Comparison of ENCODE assay signal across 10 mouse cellular contexts in genomic region chr3:19061488-19062248, GRCm38 (mm10).
DNase-seq lines count a peak whose midpoint lies in the region; ATAC-seq and TF ChIP-seq lines count a peak whose summit lies in the region.
"Had no signal": no experiment of that assay in that cellular context is flagged by ENCODE, and none has a peak within 500 bp of the region (broad histone marks: within the 10 kb centered on the region; RNA-seq: fewer than 3 reads in every experiment).

No protein-coding gene starts in this region.

- peak; percentile 41 to 45 for DNase-seq in cerebellum, postnatal 25 days
- no peak for DNase-seq in cerebellum, adult 11-12 months
- no peak for DNase-seq in layer of hippocampus, adult 2 months (ENCODE audit: low spot score in 2 of 2)
- no peak for DNase-seq in layer of hippocampus, postnatal 25 days (ENCODE audit: extremely low spot score in 1 of 2, low spot score in 1 of 2)
- peak; percentile 19 for DNase-seq in retina, embryonic 14.5 days (ENCODE audit: low spot score)
- DNase-seq in gastrocnemius, postnatal 25 days, result no peak
- no peak for DNase-seq in urinary bladder, adult 18-20 months (ENCODE audit: low spot score in 2 of 2)
- DNase-seq: gastrocnemius, adult 2 months had no signal

- peak; percentile 85; the same call in 1 of the 2 replicates for ATAC-seq in limb, embryonic 12.5 days (ENCODE audit: insufficient number of reproducible peaks, insufficient read depth, low FRiP score, low TSS enrichment, low read depth)

- H3K36me3 ChIP-seq in limb, embryonic 12.5 days, result no peaks in the 10 kb centered on the region

- peaks cover 4% of the 10 kb centered on the region for H3K4me1 ChIP-seq in limb, embryonic 12.5 days (replicated peaks)

- TF ChIP-seq CTCF in layer of hippocampus, adult 2 months (conservative IDR thresholded peaks at IDR 0.05), result no peak

- no peaks in the 10 kb centered on the region for H3K9me3 ChIP-seq in limb, embryonic 12.5 days

- WGBS in limb, embryonic 12.5 days, result 39% methylated on average over 12 of the region's 14 CpGs

- peaks cover 5% of the 10 kb centered on the region; the same call in 1 of the 2 replicates for H3K27me3 ChIP-seq in limb, embryonic 12.5 days

- no peak overlapping the region for H3K4me2 ChIP-seq in limb, embryonic 12.5 days
- H3K4me2 ChIP-seq: liver, embryonic 11.5 days had no signal

- no peak overlapping the region for H3K4me3 ChIP-seq in layer of hippocampus, adult 2 months
- H3K4me3 ChIP-seq in limb, embryonic 12.5 days (replicated peaks), result no peak overlapping the region
- H3K4me3 ChIP-seq: gastrocnemius, adult 2 months had no signal

- no peak overlapping the region for H3K9ac ChIP-seq in limb, embryonic 12.5 days (replicated peaks)

- peak overlapping the region; percentile 48 for H3K27ac ChIP-seq in layer of hippocampus, adult 2 months
- H3K27ac ChIP-seq in limb, embryonic 12.5 days, result no peak overlapping the region
- H3K27ac ChIP-seq: gastrocnemius, adult 2 months had no signal

Comparison
In these comparisons a context has a peak if more than half of its experiments do, and no peak if none do; other contexts are left out.
1. DNase-seq: peak in cerebellum, postnatal 25 days (2 of 2) and retina, embryonic 14.5 days (single experiment); none in cerebellum, adult 11-12 months (single experiment), layer of hippocampus, adult 2 months (0 of 2), layer of hippocampus, postnatal 25 days (0 of 2), gastrocnemius, postnatal 25 days (single experiment) and urinary bladder, adult 18-20 months (0 of 2).